Mouse (Mus musculus) lung, postnatal 0 days (tissue): ENCODE measurements around the gene Vat1l.

Source experiments
- CTCF ChIP-seq: IDR thresholded peaks from 2 replicates; pipeline ENCODE4 v1.5.1; 2016; ENCODE audit warnings: antibody characterized with exemption, mild to moderate bottlenecking
- EP300 ChIP-seq: IDR thresholded peaks from 2 replicates; pipeline ENCODE4 v1.6.1; 2016; ENCODE audit warnings: antibody characterized with exemption, mild to moderate bottlenecking, control low read depth

DNA sequence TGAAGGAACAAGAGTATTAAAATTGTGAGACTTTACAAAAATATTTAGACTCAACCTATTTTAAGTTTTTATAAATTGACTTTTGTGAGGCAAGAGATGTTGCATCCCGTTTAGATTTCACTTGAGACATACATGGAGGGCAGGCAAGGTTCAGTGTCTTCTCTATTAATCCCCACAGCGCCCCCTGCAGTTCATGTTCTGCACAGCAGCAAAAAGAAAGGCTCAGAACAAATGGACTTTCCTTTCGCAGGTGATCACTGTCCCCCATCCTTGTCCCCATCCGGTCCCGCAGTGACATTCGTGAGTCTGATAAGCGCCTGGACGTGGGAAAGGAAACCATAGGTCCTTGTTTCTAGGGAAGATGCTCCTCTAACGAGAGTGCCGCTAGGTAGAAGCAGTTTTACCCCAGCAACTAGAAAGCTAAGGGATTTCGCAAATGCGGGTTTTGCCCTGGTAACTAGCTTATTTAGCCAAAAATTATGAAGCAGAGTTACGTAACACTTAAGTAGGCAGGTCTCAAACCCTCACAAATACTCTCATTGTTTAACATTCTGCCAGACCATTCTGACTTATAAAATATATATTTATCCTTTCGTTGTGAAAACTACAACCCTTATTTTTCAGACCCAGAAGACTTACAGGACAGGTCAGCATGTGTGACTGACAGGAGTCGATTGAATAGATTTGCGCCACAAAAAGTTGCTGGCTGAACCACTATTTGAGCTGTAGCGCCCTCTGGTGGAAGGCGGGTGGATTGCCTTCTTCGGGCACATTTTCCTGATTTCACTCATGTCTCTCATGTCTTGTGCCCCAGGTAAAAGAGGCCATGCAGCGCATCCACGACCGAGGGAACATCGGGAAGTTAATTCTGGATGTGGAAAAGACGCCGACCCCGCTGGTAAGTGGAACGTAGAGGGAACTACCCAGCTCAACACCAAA is 163.9 kb downstream of the Vat1l start:
- TF ChIP-seq EP300 (no peak), CTCF (peak; percentile 89)
